Mouse (Mus musculus) stomach, postnatal 0 days (tissue): ENCODE measurements around the gene B3gnt8. TPM values are rescaled to one million over a fixed set of nuclear protein-coding genes. Genes with fewer than 3 reads are reported as not detected.

Experiments
- ATAC-seq: fragments of 200-750 bp; cut with Nextera tagmentation; 2 replicates; pipeline ENCODE4 v1.8.0; 2017; ENCODE audit not compliant: low FRiP score, low TSS enrichment
- DNase-seq: peaks from one replicate; pipeline ENCODE4 v3.0.0-alpha.2; 2016; ENCODE audit warnings: low spot score
- H3K27ac ChIP-seq: fragments of 300-500 bp; sonication (generic); replicated peaks from 2 replicates; pipeline ENCODE4 v1.5.1; 2014; ENCODE audit warnings: mild to moderate bottlenecking, control low read depth
- H3K27me3 ChIP-seq: fragments of 300-500 bp; sonication (generic); 2 replicates; pipeline ENCODE4 v1.6.1; 2014; ENCODE audit warnings: low read length; ENCODE audit not compliant: control insufficient read depth, insufficient read depth
- H3K36me3 ChIP-seq: fragments of 300-500 bp; sonication (generic); 2 replicates; pipeline ENCODE4 v1.6.1; 2014; ENCODE audit warnings: low read length, mixed read lengths; ENCODE audit not compliant: control insufficient read depth, insufficient read depth
- H3K4me1 ChIP-seq: fragments of 300-500 bp; sonication (generic); replicated peaks from 2 replicates; pipeline ENCODE4 v1.6.1; 2014; ENCODE audit warnings: antibody characterized with exemption; ENCODE audit not compliant: control insufficient read depth, insufficient read depth
- H3K4me2 ChIP-seq: fragments of 300-500 bp; sonication (generic); replicated peaks from 2 replicates; pipeline ENCODE4 v1.6.1; 2014; ENCODE audit warnings: low read depth, mild to moderate bottlenecking, control low read depth, moderate library complexity
- H3K4me3 ChIP-seq: fragments of 300-500 bp; sonication (generic); 2 replicates; pipeline ENCODE4 v1.5.1; 2014; ENCODE audit warnings: low read depth, low read length, control low read depth
- H3K9ac ChIP-seq: fragments of 300-500 bp; sonication (generic); 2 replicates; pipeline ENCODE4 v1.6.1; 2014; ENCODE audit warnings: mild to moderate bottlenecking, low read length, control low read depth, mixed read lengths
- H3K9me3 ChIP-seq: fragments of 300-500 bp; sonication (generic); 2 replicates; pipeline ENCODE4 v1.6.1; 2016; ENCODE audit warnings: low read length; ENCODE audit not compliant: control insufficient read depth
- CTCF ChIP-seq: IDR thresholded peaks from 2 replicates; pipeline ENCODE4 v1.5.1; 2016; ENCODE audit warnings: antibody characterized with exemption, low read depth, mild to moderate bottlenecking, moderate library complexity
- EP300 ChIP-seq: optimal IDR thresholded peaks from 2 replicates; pipeline ENCODE3; 2016; ENCODE audit warnings: antibody characterized with exemption
- WGBS: fragments of 180-500 bp; shearing (Covaris S2); extraction: QIAGEN DNeasy Blood & Tissue Kit; methylation state at CpG from one replicate; pipeline ENCODE4 v1.1.7; 2014; 5-methylcytosine and 5-hydroxymethylcytosine counted together
- polyA plus RNA-seq: library from polyadenylated mRNA; unstranded; fragments of >200 nt; fragmentation: Nextera tagmentation; extraction: Ambion mirVana; gene quantifications from 2 replicates; pipeline ENCODE4 v1.2.1, GENCODE M21; 2015

Gene B3gnt8
- polyA plus RNA-seq, 1 experiment from 2014 or later, result 6.5 TPM

- Histone ChIP-seq H3K9me3 (no peaks in the 10 kb centered on the region), H3K4me3 (no peak overlapping the region), H3K27me3 (no peaks in the 10 kb centered on the region), H3K9ac (no peak overlapping the region), H3K27ac (no peak overlapping the region), H3K4me2 (no peak overlapping the region), H3K4me1 (no peaks in the 10 kb centered on the region), H3K36me3 (peaks cover 29% of the 10 kb centered on the region)
- no peak for TF ChIP-seq CTCF
- TF ChIP-seq EP300, result no peak
- no peak for DNase-seq
- WGBS, result 83% methylated on average over 5 of the region's 5 CpGs
- no peak for ATAC-seq
Observed at GRCm38 (mm10) chr7:25632679-25633078, 6.2 kb downstream of the B3gnt8 start.

GRCm38 (mm10) chr7:25636373-25636772 lies 9.9 kb downstream of the B3gnt8 start:
- Histone ChIP-seq H3K4me1 (no peaks in the 10 kb centered on the region), H3K9me3 (no peaks in the 10 kb centered on the region), H3K4me2 (no peak overlapping the region), H3K4me3 (no peak overlapping the region), H3K27ac (no peak overlapping the region), H3K9ac (no peak overlapping the region), H3K27me3 (no peaks in the 10 kb centered on the region), H3K36me3 (peaks cover 22% of the 10 kb centered on the region)
- DNase-seq, result no peak
- 27% methylated on average over 3 of the region's 3 CpGs for WGBS
- TF ChIP-seq CTCF, result no peak
- no peak for TF ChIP-seq EP300
- no peak for ATAC-seq

- Histone ChIP-seq H3K27me3 (no peaks in the 10 kb centered on the region), H3K9me3 (no peaks in the 10 kb centered on the region)
- no peak for ATAC-seq
Observed at GRCm38 (mm10) chr7:25637099-25637498, 10.6 kb downstream of the B3gnt8 start.

GRCm38 (mm10) chr7:25639754-25640153 lies 13.3 kb downstream of the B3gnt8 start:
- Histone ChIP-seq H3K4me3 (no peak overlapping the region), H3K36me3 (peaks cover 12% of the 10 kb centered on the region), H3K27me3 (no peaks in the 10 kb centered on the region), H3K4me1 (no peaks in the 10 kb centered on the region), H3K9ac (no peak overlapping the region), H3K9me3 (no peaks in the 10 kb centered on the region), H3K27ac (no peak overlapping the region), H3K4me2 (no peak overlapping the region)
- TF ChIP-seq CTCF (no peak), EP300 (no peak)
- 96% methylated on average over 4 of the region's 4 CpGs for WGBS
- ATAC-seq (no peak), DNase-seq (no peak)

More at GRCm38 (mm10) chr7:25637099-25637498, 10.6 kb downstream of the B3gnt8 start:
- Histone ChIP-seq H3K4me3 (no peak overlapping the region), H3K9ac (no peak overlapping the region), H3K27ac (no peak overlapping the region), H3K4me1 (no peaks in the 10 kb centered on the region), H3K36me3 (peaks cover 21% of the 10 kb centered on the region), H3K4me2 (no peak overlapping the region)
- WGBS, result 88% methylated on average over 5 of the region's 5 CpGs
- DNase-seq, result no peak
- no peak for TF ChIP-seq CTCF
- no peak for TF ChIP-seq EP300

DNA sequence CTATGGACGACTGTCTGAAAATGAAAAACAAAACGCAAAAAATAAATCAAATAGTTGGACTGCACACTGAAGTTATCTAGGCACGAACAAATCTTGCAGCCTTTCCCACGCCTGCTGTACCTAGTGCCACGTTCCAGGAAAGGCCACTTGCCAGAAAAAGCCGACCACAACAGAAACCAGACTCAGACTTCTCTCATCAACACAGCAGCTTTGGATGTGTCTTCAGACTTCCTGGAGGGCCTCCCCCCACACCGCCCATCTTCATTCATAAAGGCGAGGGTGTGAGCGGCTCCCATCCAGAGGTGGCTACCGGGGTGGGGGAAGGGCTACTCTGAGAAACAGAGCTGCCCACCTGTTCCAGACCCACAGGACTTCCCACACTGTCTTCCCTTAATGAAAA lies 17.7 kb downstream of the B3gnt8 start:
- Histone ChIP-seq H3K4me2 (no peak overlapping the region), H3K9me3 (no peaks in the 10 kb centered on the region), H3K4me3 (no peak overlapping the region), H3K27ac (no peak overlapping the region), H3K27me3 (no peaks in the 10 kb centered on the region), H3K9ac (no peak overlapping the region), H3K4me1 (no peaks in the 10 kb centered on the region), H3K36me3 (no peaks in the 10 kb centered on the region)
- DNase-seq (no peak), ATAC-seq (no peak)
- TF ChIP-seq CTCF, result no peak
- TF ChIP-seq EP300, result no peak
- WGBS, result 73% methylated on average over 10 of the region's 10 CpGs

- H3K4me3 ChIP-seq, result no peak overlapping the region
- DNase-seq, result no peak
- no peak overlapping the region for H3K9ac ChIP-seq
- no peak overlapping the region for H3K4me2 ChIP-seq
- 78% methylated on average over 4 of the region's 4 CpGs for WGBS
- no peak overlapping the region for H3K27ac ChIP-seq
- H3K4me1 ChIP-seq, result no peaks in the 10 kb centered on the region
- H3K9me3 ChIP-seq, result no peaks in the 10 kb centered on the region
- no peak for ATAC-seq
- no peaks in the 10 kb centered on the region for H3K27me3 ChIP-seq
- H3K36me3 ChIP-seq, result no peaks in the 10 kb centered on the region
- TF ChIP-seq EP300, result no peak
- no peak for TF ChIP-seq CTCF
Observed at GRCm38 (mm10) chr7:25644631-25645030, 18.2 kb downstream of the B3gnt8 start.
